Mouse (Mus musculus): ENCODE measurements at regions not wholly inside any gene's neighbourhood (a gene's known extent, or its start where the extent isn't known, plus 50 kb on each side); places are given as distances from the start of the nearest gene placed in this dataset.

GRCm38 (mm10) chr2:115036205-115036604 is 381.4 kb upstream of the Dph6 start:
- no peaks in the 10 kb centered on the region for H3K27me3 ChIP-seq (replicated peaks; ENCODE audit: control insufficient read depth, insufficient read depth, low read length)
- WGBS = 51% methylated on average over 3 of the region's 3 CpGs
- no peak for DNase-seq
- H3K4me1 ChIP-seq (ENCODE audit: control insufficient read depth, insufficient read depth, low read length) = no peaks in the 10 kb centered on the region
- no peak overlapping the region for H3K27ac ChIP-seq (ENCODE audit: insufficient read depth, low read depth, low read length)
- H3K36me3 ChIP-seq (ENCODE audit: control insufficient read depth, insufficient read depth, low read length) = no peaks in the 10 kb centered on the region
- no peak overlapping the region for H3K4me3 ChIP-seq (ENCODE audit: insufficient read depth, low read depth, low read length)
- TF ChIP-seq POLR2A (IDR thresholded peaks at IDR 0.05; ENCODE audit: low read depth, low read length) (no peak), CTCF (conservative IDR thresholded peaks at IDR 0.05; ENCODE audit: insufficient read depth, insufficient read length, low read depth, low read length) (no peak)

DNA sequence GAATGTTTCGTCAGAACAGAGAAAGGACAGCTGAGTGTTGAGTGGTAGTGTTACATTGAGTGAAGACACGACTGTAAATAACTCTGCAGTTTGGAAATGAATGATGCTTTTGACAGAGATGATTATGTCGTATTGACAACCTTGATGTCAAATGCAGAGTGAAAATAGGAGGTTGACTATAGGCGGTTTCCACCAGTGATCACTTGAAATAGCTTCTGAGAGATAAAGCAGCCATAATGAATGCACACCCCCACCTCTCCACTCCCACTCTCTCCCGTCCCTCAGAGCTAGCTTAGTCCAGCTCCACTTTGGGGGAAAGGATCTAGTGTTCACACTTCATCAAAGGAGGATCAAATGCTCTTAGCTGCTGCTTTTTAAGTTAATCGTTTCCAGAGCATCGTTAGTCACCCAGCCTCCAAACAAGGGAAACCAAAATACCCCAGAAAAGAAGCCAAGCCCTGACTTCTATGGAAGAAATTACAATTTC is 387.6 kb upstream of the Dph6 start:
- no peaks in the 10 kb centered on the region for H3K4me1 ChIP-seq (ENCODE audit: control insufficient read depth, insufficient read depth, low read length)
- DNase-seq = no peak
- no peak overlapping the region for H3K4me3 ChIP-seq (ENCODE audit: insufficient read depth, low read depth, low read length)
- WGBS = 51% methylated on average over 7 of the region's 7 CpGs
- no peaks in the 10 kb centered on the region for H3K27me3 ChIP-seq (replicated peaks; ENCODE audit: control insufficient read depth, insufficient read depth, low read length)
- TF ChIP-seq POLR2A (IDR thresholded peaks at IDR 0.05; ENCODE audit: low read depth, low read length) = no peak
- TF ChIP-seq CTCF (conservative IDR thresholded peaks at IDR 0.05; ENCODE audit: insufficient read depth, insufficient read length, low read depth, low read length) = no peak
- no peaks in the 10 kb centered on the region for H3K36me3 ChIP-seq (ENCODE audit: control insufficient read depth, insufficient read depth, low read length)
- no peak overlapping the region for H3K27ac ChIP-seq (ENCODE audit: insufficient read depth, low read depth, low read length)

GRCm38 (mm10) chr2:115056327-115057070 is 401.7 kb upstream of the Dph6 start:
- no peak for DNase-seq
- no peaks in the 10 kb centered on the region for H3K36me3 ChIP-seq (ENCODE audit: control insufficient read depth, insufficient read depth, low read length)
- no peaks in the 10 kb centered on the region for H3K27me3 ChIP-seq (replicated peaks; ENCODE audit: control insufficient read depth, insufficient read depth, low read length)
- no peak for TF ChIP-seq POLR2A (IDR thresholded peaks at IDR 0.05; ENCODE audit: low read depth, low read length)
- TF ChIP-seq CTCF (conservative IDR thresholded peaks at IDR 0.05; ENCODE audit: insufficient read depth, insufficient read length, low read depth, low read length) = no peak
- H3K27ac ChIP-seq (ENCODE audit: insufficient read depth, low read depth, low read length) = no peak overlapping the region
- 57% methylated on average over 4 of the region's 4 CpGs for WGBS
- H3K4me3 ChIP-seq (ENCODE audit: insufficient read depth, low read depth, low read length) = no peak overlapping the region
- H3K4me1 ChIP-seq (ENCODE audit: control insufficient read depth, insufficient read depth, low read length) = no peaks in the 10 kb centered on the region

DNA sequence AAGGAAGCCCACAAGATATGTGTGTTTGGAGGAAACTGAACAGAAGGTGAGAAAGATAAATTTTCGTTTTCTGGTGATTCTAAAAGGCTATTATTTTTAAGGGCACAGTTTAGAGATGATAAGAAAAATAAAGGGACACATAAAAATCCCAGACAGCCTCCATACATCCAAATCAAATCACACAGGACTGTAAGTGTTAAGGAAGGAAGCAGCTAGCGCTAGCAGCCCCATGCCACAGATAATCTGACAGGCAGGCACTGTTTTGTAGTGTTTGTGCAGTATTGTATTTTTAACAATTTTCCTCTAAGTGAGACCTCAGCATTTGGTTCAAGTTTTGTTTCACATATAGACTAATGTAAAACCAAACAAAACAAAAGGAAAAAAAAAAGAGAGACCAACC is 402.4 kb upstream of the Dph6 start:
- no peak overlapping the region for H3K27ac ChIP-seq (ENCODE audit: insufficient read depth, low read depth, low read length)
- H3K4me3 ChIP-seq (ENCODE audit: insufficient read depth, low read depth, low read length) = no peak overlapping the region
- H3K27me3 ChIP-seq (replicated peaks; ENCODE audit: control insufficient read depth, insufficient read depth, low read length) = no peaks in the 10 kb centered on the region
- 66% methylated on average over 2 of the region's 2 CpGs for WGBS
- TF ChIP-seq POLR2A (IDR thresholded peaks at IDR 0.05; ENCODE audit: low read depth, low read length) = no peak
- TF ChIP-seq CTCF (conservative IDR thresholded peaks at IDR 0.05; ENCODE audit: insufficient read depth, insufficient read length, low read depth, low read length) = no peak
- H3K36me3 ChIP-seq (ENCODE audit: control insufficient read depth, insufficient read depth, low read length) = no peaks in the 10 kb centered on the region
- H3K4me1 ChIP-seq (ENCODE audit: control insufficient read depth, insufficient read depth, low read length) = no peaks in the 10 kb centered on the region
- DNase-seq = no peak

DNA sequence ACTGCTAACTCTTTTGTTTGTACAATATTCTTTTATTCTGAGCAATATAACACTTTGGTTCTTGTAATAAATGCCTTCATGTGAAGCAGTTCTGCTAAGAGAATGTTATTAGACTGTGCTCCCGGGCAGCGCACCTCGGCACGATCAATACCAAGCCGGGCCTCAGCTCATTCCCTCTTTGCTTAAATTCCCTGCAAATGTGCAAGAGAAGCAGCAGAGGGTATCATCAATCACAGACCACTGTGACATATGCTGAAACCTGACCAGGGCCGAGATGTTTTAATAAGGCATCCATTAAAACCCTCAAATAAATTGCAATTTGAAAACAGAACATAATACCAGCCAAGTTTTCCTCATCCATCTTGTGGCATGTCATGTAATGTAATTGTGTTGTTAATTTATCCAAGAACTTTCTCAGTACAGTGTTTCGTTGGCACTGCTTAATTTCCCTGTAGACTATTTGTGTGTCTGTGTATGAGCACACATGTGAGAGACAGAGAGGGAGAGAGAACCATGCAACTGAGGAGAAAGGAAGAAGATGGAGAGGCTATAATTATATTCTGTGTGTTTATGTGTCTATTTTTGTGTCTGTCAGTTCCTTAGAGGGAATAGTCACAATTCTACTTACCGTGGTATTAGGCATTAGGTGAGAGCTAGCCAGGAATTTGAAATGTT is 412.9 kb upstream of the Dph6 start:
- 25% methylated on average over 8 of the region's 8 CpGs for WGBS
- Histone ChIP-seq H3K27me3 (replicated peaks; ENCODE audit: control insufficient read depth, insufficient read depth, low read length) (no peaks in the 10 kb centered on the region), H3K36me3 (ENCODE audit: control insufficient read depth, insufficient read depth, low read length) (no peaks in the 10 kb centered on the region), H3K4me1 (ENCODE audit: control insufficient read depth, insufficient read depth, low read length) (no peaks in the 10 kb centered on the region), H3K4me3 (ENCODE audit: insufficient read depth, low read depth, low read length) (no peak overlapping the region), H3K27ac (ENCODE audit: insufficient read depth, low read depth, low read length) (no peak overlapping the region)
- no peak for TF ChIP-seq POLR2A (IDR thresholded peaks at IDR 0.05; ENCODE audit: low read depth, low read length)
- no peak for TF ChIP-seq CTCF (conservative IDR thresholded peaks at IDR 0.05; ENCODE audit: insufficient read depth, insufficient read length, low read depth, low read length)
- DNase-seq = no peak

DNA sequence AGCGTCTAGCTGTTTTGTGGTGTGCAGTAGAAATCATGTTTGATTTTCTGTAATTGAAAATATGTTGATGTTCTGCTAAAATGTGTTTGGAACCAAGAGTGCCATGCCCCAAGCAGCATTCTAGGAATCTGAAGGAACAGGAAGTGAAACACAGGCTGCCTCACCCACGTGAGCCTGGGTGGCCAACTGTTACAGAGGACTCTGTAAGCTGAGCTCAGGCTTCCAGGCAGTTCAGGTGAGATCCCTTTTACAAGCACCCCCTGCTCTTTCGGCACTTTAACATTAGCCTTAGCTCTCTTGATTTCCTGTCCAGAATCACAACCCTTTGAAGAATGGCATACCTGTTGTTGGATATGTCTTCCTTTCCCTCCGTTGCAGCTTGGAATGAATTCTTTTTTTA is 414.9 kb upstream of the Dph6 start:
- no peaks in the 10 kb centered on the region for H3K4me1 ChIP-seq (ENCODE audit: control insufficient read depth, insufficient read depth, low read length)
- DNase-seq = no peak
- H3K27me3 ChIP-seq (replicated peaks; ENCODE audit: control insufficient read depth, insufficient read depth, low read length) = no peaks in the 10 kb centered on the region
- no peak for TF ChIP-seq CTCF (conservative IDR thresholded peaks at IDR 0.05; ENCODE audit: insufficient read depth, insufficient read length, low read depth, low read length)
- TF ChIP-seq POLR2A (IDR thresholded peaks at IDR 0.05; ENCODE audit: low read depth, low read length) = no peak
- 64% methylated on average over 4 of the region's 4 CpGs for WGBS
- no peak overlapping the region for H3K4me3 ChIP-seq (ENCODE audit: insufficient read depth, low read depth, low read length)
- no peak overlapping the region for H3K27ac ChIP-seq (ENCODE audit: insufficient read depth, low read depth, low read length)
- no peaks in the 10 kb centered on the region for H3K36me3 ChIP-seq (ENCODE audit: control insufficient read depth, insufficient read depth, low read length)

GRCm38 (mm10) chr2:115070123-115070522 is 415.4 kb upstream of the Dph6 start:
- no peak for TF ChIP-seq POLR2A (IDR thresholded peaks at IDR 0.05; ENCODE audit: low read depth, low read length)
- TF ChIP-seq CTCF (conservative IDR thresholded peaks at IDR 0.05; ENCODE audit: insufficient read depth, insufficient read length, low read depth, low read length) = no peak
- H3K27ac ChIP-seq (ENCODE audit: insufficient read depth, low read depth, low read length) = no peak overlapping the region
- no peaks in the 10 kb centered on the region for H3K27me3 ChIP-seq (replicated peaks; ENCODE audit: control insufficient read depth, insufficient read depth, low read length)
- WGBS = 86% methylated on average over 6 of the region's 6 CpGs
- no peaks in the 10 kb centered on the region for H3K4me1 ChIP-seq (ENCODE audit: control insufficient read depth, insufficient read depth, low read length)
- DNase-seq = no peak
- H3K4me3 ChIP-seq (ENCODE audit: insufficient read depth, low read depth, low read length) = no peak overlapping the region
- H3K36me3 ChIP-seq (ENCODE audit: control insufficient read depth, insufficient read depth, low read length) = no peaks in the 10 kb centered on the region
